Comparison of ENCODE assay signal across 8 mouse cellular contexts in genomic region chr4:123201186-123202093, GRCm38 (mm10). TPM values are rescaled to one million over a fixed set of nuclear protein-coding genes. Genes with fewer than 3 reads are reported as not detected.
DNase-seq lines count a peak whose midpoint lies in the region; ATAC-seq and TF ChIP-seq lines count a peak whose summit lies in the region.

Gene Nt5c1a, plus strand, starts transcription at chr4:123201504.

- no peaks in the 10 kb centered on the region for H3K36me3 ChIP-seq in embryonic facial prominence, embryonic 15.5 days
- H3K36me3 ChIP-seq in heart, embryonic 15.5 days, result no peaks in the 10 kb centered on the region
- no peaks in the 10 kb centered on the region for H3K36me3 ChIP-seq in stomach, postnatal 0 days (ENCODE audit: control insufficient read depth, insufficient read depth, low read length)

- under 1% methylated on average over 57 of the region's 58 CpGs for WGBS in embryonic facial prominence, embryonic 15.5 days
- 2% methylated on average over 58 of the region's 58 CpGs for WGBS in heart, embryonic 15.5 days
- WGBS in stomach, postnatal 0 days, result under 1% methylated on average over 57 of the region's 58 CpGs

- DNase-seq in MN1 (ENCODE audit: low spot score), result peak; percentile 44
- DNase-seq in adrenal gland, postnatal 4 days (ENCODE audit: low spot score in 2 of 2), result no peak
- peak in 1 of 2 experiments; percentile 52 for DNase-seq in layer of hippocampus, adult 18-20 months (ENCODE audit: low spot score in 2 of 2)
- peak; percentile 10 for DNase-seq in lung, postnatal 14 days
- DNase-seq in stomach, postnatal 0 days (ENCODE audit: low spot score), result peak; percentile 48
- no peak for DNase-seq in yolk sac, embryonic 10.5 days (ENCODE audit: low spot score)

- peak; percentile 32; the same call in 1 of the 2 replicates for ATAC-seq in embryonic facial prominence, embryonic 15.5 days (ENCODE audit: insufficient number of reproducible peaks, low FRiP score, low TSS enrichment, low read depth)
- peak; percentile 82 for ATAC-seq in heart, embryonic 15.5 days (replicated peaks; ENCODE audit: insufficient number of reproducible peaks, insufficient read depth, low FRiP score, low read depth)
- peak; percentile 37 for ATAC-seq in stomach, postnatal 0 days (ENCODE audit: low FRiP score, low TSS enrichment)

- TF ChIP-seq CTCF in stomach, postnatal 0 days (IDR thresholded peaks at IDR 0.05; ENCODE audit: low read depth), result no peak

- H3K4me3 ChIP-seq in embryonic facial prominence, embryonic 15.5 days (replicated peaks), result peak within 1 kb of the TSS; percentile 40
- peak within 1 kb of the TSS; percentile 52 for H3K4me3 ChIP-seq in heart, embryonic 15.5 days
- peak within 1 kb of the TSS; percentile 38 for H3K4me3 ChIP-seq in stomach, postnatal 0 days (ENCODE audit: low read depth, low read length)

- H3K27me3 ChIP-seq in embryonic facial prominence, embryonic 15.5 days, result peaks cover 45% of the 10 kb centered on the region
- H3K27me3 ChIP-seq in heart, embryonic 15.5 days, result peaks cover 45% of the 10 kb centered on the region
- H3K27me3 ChIP-seq in stomach, postnatal 0 days (ENCODE audit: control insufficient read depth, insufficient read depth, low read length), result no peaks in the 10 kb centered on the region; the same call in 1 of the 2 replicates

- H3K4me2 ChIP-seq in embryonic facial prominence, embryonic 15.5 days (replicated peaks), result peak within 1 kb of the TSS; percentile 85
- H3K4me2 ChIP-seq in heart, embryonic 15.5 days, result peak within 1 kb of the TSS; percentile 86
- peak within 1 kb of the TSS; percentile 69 for H3K4me2 ChIP-seq in stomach, postnatal 0 days (replicated peaks; ENCODE audit: low read depth)

- H3K9me3 ChIP-seq in embryonic facial prominence, embryonic 15.5 days (replicated peaks), result no peaks in the 10 kb centered on the region
- H3K9me3 ChIP-seq in heart, embryonic 15.5 days (replicated peaks), result no peaks in the 10 kb centered on the region
- H3K9me3 ChIP-seq in stomach, postnatal 0 days (ENCODE audit: control insufficient read depth, low read length), result no peaks in the 10 kb centered on the region

- no peak within 1 kb of the TSS for H3K27ac ChIP-seq in embryonic facial prominence, embryonic 15.5 days (replicated peaks)
- H3K27ac ChIP-seq in heart, embryonic 15.5 days, result peak within 1 kb of the TSS; percentile 81
- no peak within 1 kb of the TSS for H3K27ac ChIP-seq in stomach, postnatal 0 days (replicated peaks)

- H3K9ac ChIP-seq in embryonic facial prominence, embryonic 15.5 days, result no peak within 1 kb of the TSS
- H3K9ac ChIP-seq in heart, embryonic 15.5 days, result peak within 1 kb of the TSS; percentile 51
- peak within 1 kb of the TSS; percentile 43; the same call in 1 of the 2 replicates for H3K9ac ChIP-seq in stomach, postnatal 0 days (ENCODE audit: low read length)

- H3K4me1 ChIP-seq in embryonic facial prominence, embryonic 15.5 days, result peaks cover 14% of the 10 kb centered on the region
- H3K4me1 ChIP-seq in heart, embryonic 15.5 days (replicated peaks), result peaks cover 28% of the 10 kb centered on the region
- H3K4me1 ChIP-seq in stomach, postnatal 0 days (replicated peaks; ENCODE audit: control insufficient read depth, insufficient read depth), result peaks cover 4% of the 10 kb centered on the region

- TF ChIP-seq EP300 in stomach, postnatal 0 days (optimal IDR thresholded peaks at IDR 0.05), result no peak

RNA-seq across cellular contexts. Expression of gene Nt5c1a, which starts in this region (rescaled TPM):
- 10 to 100 TPM; 15.3 to 15.7 TPM for total RNA-seq in adrenal gland, postnatal 4 days (2021)
- not detected in 2 replicates for polyA plus RNA-seq in embryonic facial prominence, embryonic 15.5 days (2015; fragmentation: Nextera tagmentation; extraction: Ambion mirVana)
- 1.3 and 1.5 TPM in 2 replicates for polyA plus RNA-seq in heart, embryonic 15.5 days (2015; fragmentation: Nextera tagmentation; extraction: Ambion mirVana)
- 10 to 100 TPM; 15.9 to 16.1 TPM for total RNA-seq in layer of hippocampus, adult 18-20 months (2021)
- not detected in 2 replicates for polyA plus RNA-seq in stomach, postnatal 0 days (2015; fragmentation: Nextera tagmentation; extraction: Ambion mirVana)

Comparison
In these comparisons a context has a peak if more than half of its experiments do, and no peak if none do; other contexts are left out.
1. Peak in ATAC-seq, H3K4me3 ChIP-seq and H3K4me2 ChIP-seq in embryonic facial prominence, embryonic 15.5 days; RNA of the gene not detected or under 1 TPM.
2. Peak in DNase-seq, ATAC-seq, H3K4me3 ChIP-seq, H3K9ac ChIP-seq and H3K4me2 ChIP-seq in stomach, postnatal 0 days; RNA of the gene not detected or under 1 TPM.
3. DNase-seq: peak in MN1 (single experiment) and lung, postnatal 14 days (single experiment); none in adrenal gland, postnatal 4 days (0 of 2) and yolk sac, embryonic 10.5 days (single experiment).
4. ATAC-seq: peak in every context shown above with its lines; median percentile 82 in heart, embryonic 15.5 days; 37 in stomach, postnatal 0 days; 32 in embryonic facial prominence, embryonic 15.5 days.
5. Peak in every context shown above with its lines, with median percentiles within 50 percentile points of each other: H3K4me2 ChIP-seq and H3K4me3 ChIP-seq.